Mouse (Mus musculus): ENCODE measurements at regions not wholly inside any gene's neighbourhood (a gene's known extent, or its start where the extent isn't known, plus 50 kb on each side); places are given as distances from the start of the nearest gene placed in this dataset.
"Not testable (repeated sequence)": the region's sequence is repeated elsewhere in the genome, so short reads cannot be mapped to it uniquely, and the experiment has no call there.

- 76% methylated on average over 11 of the region's 11 CpGs for WGBS
Measured at GRCm38 (mm10) chr14:46586093-46586492, 174.2 kb upstream of the Cdkn3 start.

DNA sequence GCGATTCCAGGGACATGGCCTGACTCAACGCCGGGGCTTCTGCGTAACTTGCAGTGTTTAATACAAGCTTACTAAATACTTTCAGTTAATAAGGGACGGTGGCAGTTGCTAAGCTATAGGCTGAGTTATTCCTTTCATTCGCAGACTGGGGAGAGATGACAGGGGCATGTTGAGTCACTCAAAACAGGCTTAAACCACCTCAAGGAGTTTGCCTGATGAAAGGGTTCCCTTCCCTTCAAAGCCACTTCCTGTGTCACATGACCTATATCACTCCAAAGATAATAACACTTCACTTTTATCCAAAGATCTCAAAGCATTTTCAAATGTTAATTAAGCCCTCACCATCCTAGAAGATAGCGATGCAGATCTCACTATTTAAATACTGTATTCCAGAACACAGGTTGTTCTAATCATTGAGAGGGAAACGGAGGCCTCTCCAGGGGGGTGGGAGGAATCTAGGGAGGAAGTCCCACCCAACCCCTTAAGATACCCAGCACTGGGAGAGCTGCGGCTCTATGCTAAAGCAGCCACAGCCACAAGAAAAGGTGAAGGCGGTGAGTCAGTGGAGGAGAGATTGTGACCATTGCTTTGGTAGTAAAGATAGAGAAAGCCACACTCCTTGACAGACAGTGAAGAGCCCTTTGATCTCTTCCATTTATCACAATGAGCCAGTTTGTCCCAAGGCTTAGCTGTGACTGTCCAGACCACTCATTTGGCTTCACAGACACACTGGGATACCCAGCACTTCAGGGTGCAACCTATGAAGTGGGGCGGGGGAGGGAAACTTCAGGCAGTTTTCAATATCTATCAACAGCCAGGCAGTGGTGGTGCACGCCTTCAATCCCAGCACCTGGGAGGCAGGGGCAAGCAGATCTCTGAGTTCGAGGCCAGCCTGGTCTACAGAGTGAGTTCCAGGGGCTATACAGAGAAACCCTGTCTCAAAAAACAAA, 182.0 kb upstream of the Cdkn3 start:
- ATAC-seq (ENCODE audit: insufficient number of reproducible peaks, insufficient read depth, low FRiP score, low read depth) = no peak
- peaks cover 6 to 7% of the 10 kb centered on the region in 2 experiments for H3K4me1 ChIP-seq (ENCODE audit: control insufficient read depth in 2 of 2, insufficient read depth in 2 of 2, low read length in 2 of 2)
- no peak overlapping the region for H3K9ac ChIP-seq (ENCODE audit: low read length)
- H3K4me3 ChIP-seq (ENCODE audit: control insufficient read depth in 1 of 2, insufficient read depth in 1 of 2, low read depth in 1 of 2, low read length in 2 of 2) = no peak overlapping the region
- no peak overlapping the region for H3K27ac ChIP-seq (replicated peaks in 1 of 2; ENCODE audit: control insufficient read depth in 1 of 2, insufficient read depth in 1 of 2, low read depth in 2 of 2, low read length in 2 of 2)
- no peak overlapping the region for H3K4me2 ChIP-seq (ENCODE audit: low read length)
- H3K9me3 ChIP-seq (ENCODE audit: control insufficient read depth, low read length) = no peaks in the 10 kb centered on the region
- no peaks in the 10 kb centered on the region for H3K36me3 ChIP-seq (ENCODE audit: control insufficient read depth, insufficient read depth, low read length)
- H3K27me3 ChIP-seq (ENCODE audit: control insufficient read depth, insufficient read depth, low read length) = no peaks in the 10 kb centered on the region
- 44% methylated on average over 13 of the region's 13 CpGs for WGBS

More at GRCm38 (mm10) chr14:46586093-46586492, 174.2 kb upstream of the Cdkn3 start:
- Histone ChIP-seq H3K4me2 (ENCODE audit: low read length) (no peak overlapping the region), H3K9me3 (ENCODE audit: control insufficient read depth, low read length) (no peaks in the 10 kb centered on the region), H3K27me3 (ENCODE audit: control insufficient read depth, insufficient read depth, low read length) (no peaks in the 10 kb centered on the region), H3K4me3 (ENCODE audit: control insufficient read depth in 1 of 2, insufficient read depth in 1 of 2, low read depth in 1 of 2, low read length in 2 of 2) (no peak overlapping the region), H3K36me3 (ENCODE audit: control insufficient read depth, insufficient read depth, low read length) (no peaks in the 10 kb centered on the region), H3K9ac (ENCODE audit: low read length) (no peak overlapping the region), H3K27ac (replicated peaks in 1 of 2; ENCODE audit: control insufficient read depth in 1 of 2, insufficient read depth in 1 of 2, low read depth in 2 of 2, low read length in 2 of 2) (no peak overlapping the region), H3K4me1 (ENCODE audit: control insufficient read depth in 2 of 2, insufficient read depth in 2 of 2, low read length in 2 of 2) (peaks cover 0 to 6% of the 10 kb centered on the region in 2 experiments; a peak in 2 of 4 replicates)
- ATAC-seq (ENCODE audit: insufficient number of reproducible peaks, insufficient read depth, low FRiP score, low read depth) = no peak

DNA sequence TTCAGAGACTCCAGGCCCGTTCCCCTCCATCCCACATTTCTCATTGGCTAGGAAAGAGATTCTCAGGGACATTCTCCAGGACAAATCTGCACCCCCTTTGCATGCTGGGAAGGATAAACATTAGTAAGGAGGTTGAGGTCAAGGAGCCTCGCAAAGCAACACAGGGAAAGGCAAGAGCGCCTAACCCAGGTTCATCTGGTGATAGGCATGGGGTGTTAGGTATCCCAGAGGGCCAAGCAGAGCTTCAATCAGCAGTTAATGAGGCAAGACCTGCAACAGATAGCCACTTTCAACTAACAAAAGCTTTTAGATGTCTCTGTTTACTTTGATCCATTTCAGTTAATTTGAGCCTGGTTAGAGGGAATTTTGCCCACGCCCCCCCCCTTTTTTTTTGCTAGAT, 184.5 kb upstream of the Cdkn3 start:
- Histone ChIP-seq H3K4me3 (ENCODE audit: control insufficient read depth in 1 of 2, insufficient read depth in 1 of 2, low read depth in 1 of 2, low read length in 2 of 2) (no peak overlapping the region), H3K27me3 (ENCODE audit: control insufficient read depth, insufficient read depth, low read length) (no peaks in the 10 kb centered on the region), H3K9me3 (ENCODE audit: control insufficient read depth, low read length) (no peaks in the 10 kb centered on the region), H3K27ac (replicated peaks in 1 of 2; ENCODE audit: control insufficient read depth in 1 of 2, insufficient read depth in 1 of 2, low read depth in 2 of 2, low read length in 2 of 2) (no peak overlapping the region), H3K9ac (ENCODE audit: low read length) (no peak overlapping the region), H3K4me1 (ENCODE audit: control insufficient read depth in 2 of 2, insufficient read depth in 2 of 2, low read length in 2 of 2) (peaks cover 4 to 9% of the 10 kb centered on the region in 2 experiments), H3K4me2 (ENCODE audit: low read length) (no peak overlapping the region), H3K36me3 (ENCODE audit: control insufficient read depth, insufficient read depth, low read length) (no peaks in the 10 kb centered on the region)
- 76% methylated on average over 4 of the region's 4 CpGs for WGBS
- no peak for ATAC-seq (ENCODE audit: insufficient number of reproducible peaks, insufficient read depth, low FRiP score, low read depth)

GRCm38 (mm10) chr14:46575414-46575813, 184.9 kb upstream of the Cdkn3 start:
- no peaks in the 10 kb centered on the region for H3K9me3 ChIP-seq (ENCODE audit: control insufficient read depth, low read length)
- H3K4me2 ChIP-seq (ENCODE audit: low read length) = no peak overlapping the region
- no peaks in the 10 kb centered on the region for H3K36me3 ChIP-seq (ENCODE audit: control insufficient read depth, insufficient read depth, low read length)
- no peak overlapping the region for H3K9ac ChIP-seq (ENCODE audit: low read length)
- H3K27ac ChIP-seq (replicated peaks in 1 of 2; ENCODE audit: control insufficient read depth in 1 of 2, insufficient read depth in 1 of 2, low read depth in 2 of 2, low read length in 2 of 2) = no peak overlapping the region
- H3K27me3 ChIP-seq (ENCODE audit: control insufficient read depth, insufficient read depth, low read length) = no peaks in the 10 kb centered on the region
- no peak for ATAC-seq (ENCODE audit: insufficient number of reproducible peaks, insufficient read depth, low FRiP score, low read depth)
- H3K4me3 ChIP-seq (ENCODE audit: control insufficient read depth in 1 of 2, insufficient read depth in 1 of 2, low read depth in 1 of 2, low read length in 2 of 2) = no peak overlapping the region
- 61% methylated on average over 3 of the region's 3 CpGs for WGBS
- peaks cover 4 to 9% of the 10 kb centered on the region in 2 experiments for H3K4me1 ChIP-seq (ENCODE audit: control insufficient read depth in 2 of 2, insufficient read depth in 2 of 2, low read length in 2 of 2)

DNA sequence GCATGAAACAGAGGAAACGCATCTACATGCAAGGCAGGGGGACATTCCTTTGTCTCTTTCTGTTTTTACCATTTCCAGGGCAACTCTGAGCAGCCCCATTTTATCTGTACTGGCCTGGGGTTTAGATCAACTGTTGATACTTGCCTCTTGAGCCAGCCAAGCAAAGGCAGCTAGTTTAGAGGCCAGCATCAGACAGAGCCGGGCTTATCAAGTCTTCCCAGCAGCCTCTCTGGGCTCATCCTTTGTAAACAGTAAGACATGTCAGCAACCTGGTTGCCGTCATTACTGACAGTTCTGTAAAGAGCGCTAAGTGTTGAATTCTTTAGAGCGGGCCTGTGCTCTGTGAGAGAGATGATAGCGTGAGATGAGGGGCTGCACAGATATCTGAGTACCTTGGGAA, 182.9 kb upstream of the Bmp4 start:
- Histone ChIP-seq H3K27me3 (ENCODE audit: control insufficient read depth, insufficient read depth, low read length) (no peaks in the 10 kb centered on the region), H3K9ac (ENCODE audit: low read length) (no peak overlapping the region), H3K4me1 (ENCODE audit: control insufficient read depth in 2 of 2, insufficient read depth in 2 of 2, low read length in 2 of 2) (peaks cover 10 to 23% of the 10 kb centered on the region in 2 experiments), H3K9me3 (ENCODE audit: control insufficient read depth, low read length) (no peaks in the 10 kb centered on the region), H3K36me3 (ENCODE audit: control insufficient read depth, insufficient read depth, low read length) (no peaks in the 10 kb centered on the region), H3K4me2 (ENCODE audit: low read length) (no peak overlapping the region), H3K27ac (replicated peaks in 1 of 2; ENCODE audit: control insufficient read depth in 1 of 2, insufficient read depth in 1 of 2, low read depth in 2 of 2, low read length in 2 of 2) (no peak overlapping the region), H3K4me3 (ENCODE audit: control insufficient read depth in 1 of 2, insufficient read depth in 1 of 2, low read depth in 1 of 2, low read length in 2 of 2) (no peak overlapping the region)
- no peak for ATAC-seq (ENCODE audit: insufficient number of reproducible peaks, insufficient read depth, low FRiP score, low read depth)
- 18% methylated on average over 6 of the region's 6 CpGs for WGBS

- ATAC-seq (ENCODE audit: insufficient number of reproducible peaks, insufficient read depth, low FRiP score, low read depth); H3K27ac ChIP-seq (replicated peaks in 1 of 2; ENCODE audit: control insufficient read depth in 1 of 2, insufficient read depth in 1 of 2, low read depth in 2 of 2, low read length in 2 of 2); H3K4me2 ChIP-seq (ENCODE audit: low read length); H3K27me3 ChIP-seq (ENCODE audit: control insufficient read depth, insufficient read depth, low read length); H3K36me3 ChIP-seq (ENCODE audit: control insufficient read depth, insufficient read depth, low read length); H3K9me3 ChIP-seq (ENCODE audit: control insufficient read depth, low read length); H3K9ac ChIP-seq (ENCODE audit: low read length); H3K4me3 ChIP-seq (ENCODE audit: control insufficient read depth in 1 of 2, insufficient read depth in 1 of 2, low read depth in 1 of 2, low read length in 2 of 2): not testable (repeated sequence)
- 50% methylated on average over 2 of the region's 2 CpGs for WGBS
- H3K4me1 ChIP-seq (ENCODE audit: control insufficient read depth in 2 of 2, insufficient read depth in 2 of 2, low read length in 2 of 2) = peaks cover 11 to 23% of the 10 kb centered on the region in 2 experiments
Measured at GRCm38 (mm10) chr14:46572972-46573371, 182.5 kb upstream of the Bmp4 start.

GRCm38 (mm10) chr14:46571841-46572240, 181.4 kb upstream of the Bmp4 start:
- no peak overlapping the region for H3K9ac ChIP-seq (ENCODE audit: low read length)

More at GRCm38 (mm10) chr14:46571841-46572240, 181.4 kb upstream of the Bmp4 start:
- Histone ChIP-seq H3K36me3 (ENCODE audit: control insufficient read depth, insufficient read depth, low read length) (no peaks in the 10 kb centered on the region), H3K27me3 (ENCODE audit: control insufficient read depth, insufficient read depth, low read length) (peaks cover 3% of the 10 kb centered on the region; the same call in 1 of the 2 replicates), H3K27ac (replicated peaks in 1 of 2; ENCODE audit: control insufficient read depth in 1 of 2, insufficient read depth in 1 of 2, low read depth in 2 of 2, low read length in 2 of 2) (no peak overlapping the region), H3K4me1 (ENCODE audit: control insufficient read depth in 2 of 2, insufficient read depth in 2 of 2, low read length in 2 of 2) (peaks cover 11 to 23% of the 10 kb centered on the region in 2 experiments), H3K4me2 (ENCODE audit: low read length) (no peak overlapping the region), H3K9me3 (ENCODE audit: control insufficient read depth, low read length) (no peaks in the 10 kb centered on the region), H3K4me3 (ENCODE audit: control insufficient read depth in 1 of 2, insufficient read depth in 1 of 2, low read depth in 1 of 2, low read length in 2 of 2) (no peak overlapping the region)
- ATAC-seq (ENCODE audit: insufficient number of reproducible peaks, insufficient read depth, low FRiP score, low read depth) = no peak
- 84% methylated on average over 1 of the region's 1 CpGs for WGBS
